Mouse (Mus musculus) kidney, adult 8-10 months (tissue): ENCODE data around the gene Olfr806.

Experiments
- DNase-seq, 2 experiments: peaks; one replicate each; pipeline ENCODE4 v3.0.0; 2022

Gene Olfr806

GRCm38 (mm10) chr10:129741821-129742220, at the start of gene Olfr806:
Olfr806 (minus strand) TSS chr10:129741921.
- DNase-seq, result no peak

GRCm38 (mm10) chr10:129778123-129778522, 36.4 kb upstream of the Olfr806 start:
- DNase-seq, result no peak

GRCm38 (mm10) chr10:129774338-129774737, 32.6 kb upstream of the Olfr806 start, which contains the start of gene Olfr809:
Olfr809 (plus strand) TSS chr10:129774638.
- DNase-seq, result no peak

GRCm38 (mm10) chr10:129765182-129765581, 23.5 kb upstream of the Olfr806 start, which contains the start of gene Olfr808:
Olfr808 (plus strand) TSS chr10:129765482.
- DNase-seq, result no peak

- no peak for DNase-seq
Measured at GRCm38 (mm10) chr10:129757693-129758092, 16.0 kb upstream of the Olfr806 start, which contains the start of gene Olfr807. Olfr807 (minus strand) TSS chr10:129757793.

GRCm38 (mm10) chr10:129729275-129729674, 12.4 kb downstream of the Olfr806 start, which contains the start of gene Olfr805:
Olfr805 (minus strand) TSS chr10:129729375.
- no peak for DNase-seq

GRCm38 (mm10) chr10:129702910-129703309, 38.8 kb downstream of the Olfr806 start, which contains the start of gene Olfr804:
Olfr804 (plus strand) TSS chr10:129703210.
- DNase-seq, result no peak

GRCm38 (mm10) chr10:129694186-129694585, 47.5 kb downstream of the Olfr806 start, which contains the start of gene Olfr803:
Olfr803 (minus strand) TSS chr10:129694286.
- no peak for DNase-seq

- DNase-seq, result no peak
Measured at GRCm38 (mm10) chr10:129688069-129688468, 53.7 kb downstream of the Olfr806 start, which contains the start of gene Olfr802. Olfr802 (minus strand) TSS chr10:129688169.
